Mouse (Mus musculus): ENCODE results near the gene Mbtps1.
A peak's percentile ranks its signal among the peaks of the same experiment; 100 is the strongest.

Gene Mbtps1

DNA sequence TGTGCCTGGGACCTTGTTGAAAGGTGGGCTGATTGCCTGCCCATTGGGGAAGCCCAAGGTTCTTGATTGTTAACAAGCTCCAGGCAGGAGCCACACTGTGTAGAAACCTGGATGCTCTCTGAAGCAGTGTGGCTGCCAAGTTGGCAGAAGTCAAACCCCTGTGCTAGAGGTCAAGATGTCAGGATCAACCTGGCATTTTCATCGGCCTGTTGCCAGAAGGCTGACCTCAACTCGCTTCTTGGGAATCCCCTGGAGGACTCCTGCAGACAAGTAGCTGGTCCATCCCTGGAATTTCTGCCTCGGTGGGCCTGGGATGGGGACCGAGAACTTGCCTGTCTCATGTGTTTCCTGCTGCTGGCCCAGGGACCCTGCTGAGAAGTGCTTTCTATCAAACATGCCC is 56.4 kb downstream of the Mbtps1 start:
- no peak for DNase-seq (ENCODE audit: extremely low spot score)

DNA sequence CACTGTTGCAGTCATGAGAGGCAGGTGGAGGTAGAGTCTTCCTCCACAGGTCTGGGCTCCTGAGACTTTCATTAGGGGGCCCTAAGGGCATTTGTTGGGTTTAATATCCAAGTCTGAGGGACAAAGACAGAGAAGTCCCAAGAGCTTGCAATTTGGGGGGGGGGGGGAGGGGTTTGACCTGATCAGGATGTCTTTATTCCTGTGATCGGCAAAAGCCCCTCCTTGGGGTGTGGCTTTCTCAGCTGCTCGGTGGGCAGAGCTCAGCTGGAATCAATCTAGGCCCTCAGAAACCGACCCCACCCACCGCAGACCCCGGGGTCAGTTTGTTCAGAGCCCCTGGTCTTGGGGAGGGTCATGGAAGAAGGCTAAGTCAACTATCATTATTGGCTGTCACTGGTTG is 56.9 kb downstream of the Mbtps1 start, which contains the start of gene Slc38a8:
TSS of gene Slc38a8 (minus strand) at position 101 of the 400 bp plus-strand sequence.
- DNase-seq (ENCODE audit: extremely low spot score) = no peak

DNA sequence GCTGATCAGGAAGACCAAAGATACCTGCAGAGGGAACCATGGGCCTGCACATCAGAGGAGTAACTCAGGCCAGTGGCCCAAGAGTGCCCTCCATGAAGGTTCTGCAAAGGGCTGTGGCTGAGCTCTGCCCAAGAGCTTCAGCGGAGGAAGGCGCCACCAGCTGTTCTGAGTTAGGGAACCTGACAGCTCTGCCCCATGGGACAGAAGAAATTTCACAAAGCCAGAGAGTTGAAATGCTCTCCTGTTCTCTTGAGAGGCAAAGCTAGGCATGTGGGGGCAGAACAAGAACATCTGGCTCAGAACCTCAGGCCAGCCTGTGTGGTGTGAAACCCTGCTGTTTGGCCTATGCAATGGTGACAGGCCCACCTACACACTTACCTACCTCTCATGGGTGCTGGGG is 58.7 kb downstream of the Mbtps1 start:
- DNase-seq (ENCODE audit: extremely low spot score) = no peak

DNA sequence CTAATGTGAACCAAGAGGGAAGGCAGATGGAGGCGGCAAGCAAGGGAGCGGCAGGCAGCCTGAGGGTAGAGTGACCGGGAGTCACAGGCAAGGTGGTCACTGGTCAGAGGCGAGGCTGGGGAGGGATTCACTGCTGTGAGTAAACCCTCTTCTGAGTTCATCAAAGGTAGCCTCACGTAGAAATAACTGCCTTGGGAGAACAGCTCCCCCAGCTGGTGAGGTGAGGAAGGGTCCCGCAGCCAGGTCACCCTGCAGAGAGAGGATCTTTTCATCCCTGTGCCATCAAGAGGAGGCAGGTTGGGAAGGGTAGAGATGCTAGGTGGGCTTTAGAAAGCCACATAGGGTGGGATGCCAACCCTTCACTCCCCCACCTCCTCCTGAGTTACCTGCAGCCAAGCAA is 61.7 kb downstream of the Mbtps1 start:
- peak; percentile 39 for DNase-seq (ENCODE audit: extremely low spot score)

DNA sequence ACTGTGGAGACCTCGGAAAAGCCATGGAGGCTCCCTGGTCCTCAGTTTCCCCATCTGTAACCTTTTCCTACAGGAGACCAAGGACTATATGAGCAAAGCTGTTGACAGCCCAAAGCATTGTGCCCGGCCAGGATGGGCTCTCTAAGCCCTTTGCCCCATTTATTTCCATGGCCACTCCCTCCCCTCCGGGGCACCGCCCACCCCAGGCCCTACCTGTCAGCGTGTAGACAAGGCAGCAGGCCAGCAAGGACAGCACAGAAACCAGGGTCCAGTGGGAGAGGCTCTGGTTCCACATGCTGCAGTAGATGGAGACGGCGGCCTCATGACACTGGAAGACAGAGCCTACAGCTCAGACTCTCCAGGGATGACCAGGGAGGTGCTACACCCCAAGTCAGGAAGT is 71.4 kb downstream of the Mbtps1 start:
- DNase-seq (ENCODE audit: extremely low spot score) = no peak

DNA sequence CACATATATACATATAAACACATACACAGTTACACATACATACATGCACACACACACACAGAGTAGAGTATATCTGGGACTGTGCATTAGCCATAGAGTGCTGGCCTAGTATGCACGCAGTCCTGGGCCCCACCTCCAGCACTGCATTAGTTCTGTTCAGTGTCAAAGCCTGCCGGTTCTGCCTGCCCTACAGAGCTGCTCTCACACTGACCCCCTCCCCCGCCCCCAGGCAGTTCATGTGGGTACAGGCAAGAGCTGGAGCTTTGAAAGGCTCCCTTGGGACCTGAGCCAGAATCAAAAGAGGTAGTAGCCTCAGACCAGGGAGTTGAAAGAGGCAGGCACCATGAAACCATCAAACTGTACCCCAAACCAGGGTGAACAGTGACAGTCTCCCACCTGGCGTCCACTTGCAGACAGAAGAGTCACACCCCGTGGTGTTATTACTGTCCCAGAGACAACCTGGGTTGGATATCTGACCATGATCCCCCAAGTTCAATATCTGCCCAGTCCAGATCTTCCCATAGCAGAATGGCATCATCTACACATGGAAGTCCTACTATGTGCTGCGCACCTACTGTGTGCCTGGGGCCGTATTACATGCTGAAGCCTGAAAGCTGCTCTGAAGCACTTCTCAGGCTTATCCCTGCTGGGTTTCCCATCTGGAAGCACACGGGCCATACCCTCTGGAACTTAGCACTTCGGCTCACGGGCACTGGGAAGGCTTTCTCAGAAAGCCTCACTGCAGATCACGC is 74.2 kb downstream of the Mbtps1 start:
- DNase-seq (ENCODE audit: extremely low spot score) = no peak

DNA sequence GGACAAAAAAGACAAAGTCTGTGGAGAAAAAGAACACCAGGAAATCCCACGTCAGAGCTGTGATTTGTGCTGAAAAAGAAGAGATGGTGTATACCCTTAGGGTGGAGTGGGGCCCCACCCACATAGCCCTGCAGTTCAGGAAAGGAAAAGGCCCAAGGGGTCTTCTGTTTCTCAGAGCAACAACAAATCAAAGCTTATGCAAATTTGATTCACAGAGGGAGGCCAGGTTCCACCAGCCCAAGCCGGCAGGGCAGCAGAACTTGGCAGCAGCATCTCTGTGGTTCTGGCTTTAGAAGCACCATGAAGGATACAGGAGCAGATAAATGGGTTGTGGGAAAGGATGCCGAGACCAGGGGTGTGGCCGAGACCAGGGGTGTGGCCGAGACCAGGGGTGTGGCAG is 79.9 kb downstream of the Mbtps1 start:
- no peak for DNase-seq (ENCODE audit: extremely low spot score)

DNA sequence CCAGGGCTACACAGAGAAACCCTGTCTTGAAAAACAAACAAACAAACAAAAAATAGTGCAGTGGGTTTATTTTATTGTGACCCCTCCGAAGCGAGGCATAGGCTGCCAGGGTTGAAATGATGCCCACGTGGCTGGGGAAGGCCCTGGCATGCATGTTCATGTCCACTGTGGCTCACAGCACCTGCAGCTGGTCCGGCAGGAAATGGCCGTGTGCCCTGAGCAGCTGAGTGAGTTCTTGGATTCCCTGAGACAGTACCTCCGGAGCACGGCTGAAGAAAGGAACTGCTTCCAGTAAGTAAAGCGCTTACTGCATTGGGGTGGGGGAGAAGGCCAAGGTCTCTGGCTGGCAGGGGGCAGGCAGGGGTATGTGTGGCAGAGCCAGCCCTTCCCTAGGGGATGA is 90.4 kb downstream of the Mbtps1 start:
- DNase-seq (ENCODE audit: extremely low spot score) = no peak

DNA sequence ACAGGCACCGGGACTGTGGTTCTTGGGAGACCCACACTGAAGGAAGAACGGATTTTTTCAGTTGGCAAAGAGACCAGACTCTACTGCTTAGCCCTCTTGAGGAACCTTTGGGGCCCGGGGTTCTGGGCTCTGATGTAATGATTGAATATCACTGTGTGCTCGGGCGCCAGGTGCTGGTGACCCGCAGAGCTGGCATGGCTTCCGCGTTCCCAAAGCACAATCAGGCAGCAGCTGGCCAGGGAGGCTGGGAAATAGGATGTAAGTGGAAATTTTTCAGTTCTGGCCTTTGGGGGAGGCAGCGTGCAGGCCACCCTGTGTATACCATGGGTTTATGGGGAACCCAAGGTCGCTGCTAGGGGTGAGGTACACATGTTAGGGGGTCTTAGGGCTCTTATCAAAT is 91.7 kb downstream of the Mbtps1 start:
- no peak for DNase-seq (ENCODE audit: extremely low spot score)

DNA sequence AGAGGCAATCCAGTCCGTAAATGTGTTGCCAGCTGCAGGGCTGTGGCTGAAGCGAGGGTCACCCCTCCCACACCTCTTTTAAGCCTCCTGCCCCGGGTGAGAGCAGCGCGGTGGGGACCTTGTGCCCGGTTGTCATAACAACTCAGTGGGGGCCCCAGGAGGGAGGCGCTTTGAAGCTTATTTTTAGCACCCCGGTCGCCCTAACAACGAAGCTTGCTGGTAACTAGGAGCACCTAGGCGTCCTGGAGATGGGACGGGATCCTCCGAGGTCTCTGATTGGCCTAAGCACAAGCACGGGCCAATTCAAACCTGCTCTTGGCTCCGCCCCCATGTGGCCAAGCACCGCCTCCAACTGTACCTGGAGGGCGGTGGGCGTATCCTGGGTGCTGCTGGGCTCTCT is 92.4 kb downstream of the Mbtps1 start:
- DNase-seq (ENCODE audit: extremely low spot score) = peak; percentile 54

DNA sequence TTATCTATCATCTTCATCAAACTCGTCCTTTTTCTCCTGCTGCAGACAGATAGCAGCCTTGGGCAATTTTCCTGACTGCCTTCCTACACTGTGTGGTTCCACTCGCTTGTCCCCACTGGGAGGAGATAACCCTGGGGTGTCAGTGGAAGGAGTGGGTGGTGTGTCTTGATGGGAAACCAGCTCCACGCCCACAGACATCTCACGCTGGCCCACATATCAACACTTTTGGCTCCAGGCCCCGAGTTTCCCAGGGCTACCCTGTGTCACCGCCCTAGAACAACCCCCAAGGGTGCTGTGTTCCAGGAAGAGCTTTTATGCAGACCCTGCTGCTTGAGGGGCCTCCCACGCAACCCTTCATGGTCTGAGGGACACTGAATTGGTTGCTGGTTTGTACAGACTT is 94.8 kb downstream of the Mbtps1 start:
- DNase-seq (ENCODE audit: extremely low spot score) = no peak

DNA sequence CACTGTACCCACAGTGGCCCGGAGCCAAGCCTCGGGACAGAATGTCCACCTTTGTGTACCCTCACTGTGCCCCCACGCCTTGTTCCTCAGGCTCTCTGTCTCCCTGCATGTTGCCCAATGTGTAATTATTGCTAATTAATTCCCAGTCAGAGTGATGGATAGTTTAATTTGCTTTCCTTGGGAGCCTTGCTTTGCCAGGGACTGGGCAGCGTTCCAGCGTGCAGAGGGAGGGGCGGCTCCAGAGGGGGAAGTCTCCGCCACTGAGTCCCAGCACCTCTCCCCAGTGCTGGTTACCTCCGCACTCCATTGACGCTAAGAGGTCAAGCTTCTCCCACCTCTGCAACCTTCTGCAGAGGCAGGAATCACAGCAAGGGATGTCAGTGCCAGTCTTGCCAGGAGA is 97.2 kb downstream of the Mbtps1 start:
- DNase-seq (ENCODE audit: extremely low spot score) = no peak

DNA sequence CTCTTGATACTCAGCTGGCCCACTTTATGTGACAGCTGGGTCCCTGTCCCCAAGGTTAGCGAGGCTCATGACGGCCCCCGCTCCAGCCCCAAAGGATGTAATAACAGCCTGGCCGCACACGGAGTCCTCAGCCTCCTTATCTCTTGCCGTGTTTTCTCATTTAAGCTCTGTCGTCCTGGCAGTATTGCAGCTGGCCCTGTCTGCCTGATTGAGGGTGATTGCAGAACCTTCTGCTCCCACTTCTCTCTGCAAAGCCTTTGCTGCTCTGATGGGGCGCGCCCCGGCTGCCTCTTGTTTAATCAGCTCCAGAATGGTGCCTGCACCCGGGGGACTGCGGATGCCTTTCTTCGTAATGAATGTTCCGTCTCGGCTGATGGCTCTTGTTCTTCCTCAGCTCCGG is 98.8 kb downstream of the Mbtps1 start:
- no peak for DNase-seq (ENCODE audit: extremely low spot score)

All from embryo, embryonic 9.5 days (tissue).